Mouse (Mus musculus) stomach, embryonic 14.5 days (tissue): ENCODE data around the gene D630039A03Rik. TPM values are rescaled to one million over a fixed set of nuclear protein-coding genes. Genes with fewer than 3 reads are reported as not detected.

Experiments
- ATAC-seq: fragments of 200-750 bp; cut with Nextera tagmentation; 2 replicates; pipeline ENCODE4 v1.8.0; 2017; ENCODE audit warnings: low read depth, moderate TSS enrichment; ENCODE audit not compliant: insufficient number of reproducible peaks, insufficient read depth, low FRiP score
- H3K27ac ChIP-seq: fragments of 300-500 bp; sonication (generic); 2 replicates; pipeline ENCODE4 v1.5.1; 2014; ENCODE audit warnings: mild to moderate bottlenecking, low read length, moderate library complexity, mixed read lengths
- H3K27me3 ChIP-seq: fragments of 300-500 bp; sonication (generic); 2 replicates; pipeline ENCODE4 v1.6.1; 2014; ENCODE audit warnings: low read length, control low read depth, mixed read lengths; ENCODE audit not compliant: control insufficient read depth, insufficient read depth
- H3K36me3 ChIP-seq: fragments of 300-500 bp; sonication (generic); 2 replicates; pipeline ENCODE4 v1.6.1; 2014; ENCODE audit warnings: mild to moderate bottlenecking, control low read depth, low read length, moderate library complexity, mixed read lengths; ENCODE audit not compliant: control insufficient read depth, insufficient read depth
- H3K4me1 ChIP-seq: fragments of 300-500 bp; sonication (generic); 2 replicates; pipeline ENCODE4 v1.6.1; 2014; ENCODE audit warnings: low read length, control low read depth, mixed read lengths; ENCODE audit not compliant: control insufficient read depth, insufficient read depth
- H3K4me2 ChIP-seq: fragments of 300-500 bp; sonication (generic); replicated peaks from 2 replicates; pipeline ENCODE4 v1.6.1; 2014; ENCODE audit warnings: low read depth, low read length, control low read depth
- H3K4me3 ChIP-seq: fragments of 300-500 bp; sonication (generic); 2 replicates; pipeline ENCODE4 v1.5.1; 2014; ENCODE audit warnings: low read depth, low read length, control low read depth
- H3K9ac ChIP-seq: fragments of 300-500 bp; sonication (generic); replicated peaks from 2 replicates; pipeline ENCODE4 v1.6.1; 2014; ENCODE audit warnings: low read depth, mild to moderate bottlenecking, control low read depth, low read length, moderate library complexity, mixed read lengths
- H3K9me3 ChIP-seq: fragments of 300-500 bp; sonication (generic); 2 replicates; pipeline ENCODE4 v1.6.1; 2016; ENCODE audit warnings: low read depth, low read length, control low read depth; ENCODE audit not compliant: control insufficient read depth
- WGBS: fragments of 180-500 bp; shearing (Covaris S2); extraction: QIAGEN DNeasy Blood & Tissue Kit; methylation state at CpG from one replicate; pipeline ENCODE4 v1.1.7; 2014; 5-methylcytosine and 5-hydroxymethylcytosine counted together
- polyA plus RNA-seq: library from polyadenylated mRNA; unstranded; fragments of >200 nt; fragmentation: Nextera tagmentation; extraction: Ambion mirVana; gene quantifications from 2 replicates; pipeline ENCODE4 v1.2.1, GENCODE M21; 2014

Gene D630039A03Rik
- polyA plus RNA-seq, 1 experiment from 2014 or later, result 9.9 TPM

DNA sequence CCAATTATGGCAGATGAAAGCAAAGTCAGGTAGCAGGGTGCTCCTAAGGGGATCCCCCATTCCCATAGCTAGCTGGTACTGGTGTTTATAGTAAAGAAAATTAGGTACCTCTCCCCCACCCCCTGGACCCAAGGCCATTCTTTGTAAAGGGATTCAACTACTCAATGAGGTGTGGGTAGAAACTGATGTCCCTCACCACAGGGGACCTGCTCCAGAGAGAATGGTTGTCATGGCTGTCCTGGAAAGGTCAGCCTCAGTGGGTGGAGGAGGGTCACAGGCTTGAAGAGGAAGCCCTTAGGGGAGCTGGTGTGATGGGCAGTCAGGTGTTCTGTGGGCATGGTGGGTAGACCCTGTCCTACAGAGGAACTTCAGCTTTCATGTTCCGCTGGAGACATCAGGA, 4.4 kb upstream of the D630039A03Rik start:
- H3K9me3 ChIP-seq, result no peaks in the 10 kb centered on the region
- no peak overlapping the region for H3K27ac ChIP-seq
- no peak for ATAC-seq
- peaks cover 10% of the 10 kb centered on the region; the same call in 1 of the 2 replicates for H3K4me1 ChIP-seq
- H3K27me3 ChIP-seq, result no peaks in the 10 kb centered on the region
- no peak overlapping the region for H3K9ac ChIP-seq
- no peak overlapping the region for H3K4me3 ChIP-seq
- no peak overlapping the region for H3K4me2 ChIP-seq
- no peaks in the 10 kb centered on the region for H3K36me3 ChIP-seq
- WGBS, result 88% methylated on average over 1 of the region's 1 CpGs

DNA sequence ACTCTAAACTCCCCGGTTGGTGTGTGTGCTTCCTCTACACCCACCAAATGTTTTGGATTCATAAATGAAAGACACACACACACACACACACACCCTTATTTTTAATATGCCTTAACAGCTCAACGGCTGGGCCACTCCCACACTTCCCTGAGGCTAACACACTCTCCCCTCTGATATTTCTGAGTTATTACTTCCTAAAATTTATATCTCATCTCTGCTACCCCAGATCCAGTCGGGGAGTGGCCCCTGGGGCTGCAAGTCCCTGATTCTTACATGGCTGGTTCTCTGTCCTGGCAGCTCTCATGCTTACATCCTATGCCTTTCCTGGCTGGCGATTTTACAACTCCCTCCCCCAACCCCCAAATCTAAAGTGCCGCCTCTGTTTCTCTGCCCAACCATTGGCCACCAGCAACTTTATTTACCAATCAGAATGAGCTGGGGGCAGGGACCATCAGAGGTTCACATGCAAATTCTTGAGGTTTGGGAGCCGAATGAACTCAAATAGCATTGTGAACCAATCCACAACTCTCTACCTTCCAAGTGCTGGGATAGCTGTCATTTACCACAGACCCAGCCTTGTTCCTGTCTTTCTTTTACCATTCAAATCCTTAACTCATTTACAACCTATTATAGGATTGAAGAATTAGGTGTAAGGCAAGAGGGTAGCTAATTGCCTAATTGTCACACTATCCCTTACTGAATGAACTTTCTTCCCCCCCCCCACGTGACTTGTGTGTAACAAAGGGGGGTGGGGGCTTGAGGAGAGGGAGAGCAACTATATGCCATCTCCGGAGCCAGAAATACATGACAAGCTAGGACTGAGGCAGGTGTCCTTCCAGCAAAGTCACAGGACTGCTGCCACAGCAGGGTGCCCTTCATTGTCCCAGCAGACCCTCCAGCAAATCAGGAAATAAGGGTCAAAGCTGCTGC, 3.7 kb upstream of the D630039A03Rik start:
- 28% methylated on average over 8 of the region's 8 CpGs for WGBS
- peaks cover 10% of the 10 kb centered on the region; the same call in 1 of the 2 replicates for H3K4me1 ChIP-seq
- ATAC-seq, result no peak
- H3K4me3 ChIP-seq, result no peak overlapping the region
- H3K27me3 ChIP-seq, result no peaks in the 10 kb centered on the region
- no peaks in the 10 kb centered on the region for H3K36me3 ChIP-seq
- no peak overlapping the region for H3K4me2 ChIP-seq
- no peaks in the 10 kb centered on the region for H3K9me3 ChIP-seq
- no peak overlapping the region for H3K27ac ChIP-seq
- no peak overlapping the region for H3K9ac ChIP-seq

DNA sequence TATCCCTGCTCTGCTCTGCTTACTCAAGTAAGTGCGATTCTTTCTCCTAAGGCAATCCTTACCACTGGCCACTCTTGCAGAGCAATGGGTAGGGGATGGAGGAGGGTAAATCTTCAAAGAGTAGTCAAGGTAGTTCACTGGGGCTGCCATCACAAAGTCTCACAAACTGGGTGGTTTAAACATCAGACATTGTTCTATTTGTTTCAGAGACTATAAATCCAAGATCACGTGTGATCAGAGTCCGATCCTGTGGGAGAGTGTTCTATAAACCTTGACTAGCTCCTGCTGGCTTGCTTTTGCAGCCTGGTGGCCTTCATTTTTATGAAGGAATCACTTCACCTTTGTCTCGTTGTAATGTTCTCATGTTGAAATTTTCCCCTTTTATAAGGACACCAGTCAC, 614 bp upstream of the D630039A03Rik start:
- ATAC-seq, result no peak; the same call in 1 of the 2 replicates
- 60% methylated on average over 4 of the region's 4 CpGs for WGBS

DNA sequence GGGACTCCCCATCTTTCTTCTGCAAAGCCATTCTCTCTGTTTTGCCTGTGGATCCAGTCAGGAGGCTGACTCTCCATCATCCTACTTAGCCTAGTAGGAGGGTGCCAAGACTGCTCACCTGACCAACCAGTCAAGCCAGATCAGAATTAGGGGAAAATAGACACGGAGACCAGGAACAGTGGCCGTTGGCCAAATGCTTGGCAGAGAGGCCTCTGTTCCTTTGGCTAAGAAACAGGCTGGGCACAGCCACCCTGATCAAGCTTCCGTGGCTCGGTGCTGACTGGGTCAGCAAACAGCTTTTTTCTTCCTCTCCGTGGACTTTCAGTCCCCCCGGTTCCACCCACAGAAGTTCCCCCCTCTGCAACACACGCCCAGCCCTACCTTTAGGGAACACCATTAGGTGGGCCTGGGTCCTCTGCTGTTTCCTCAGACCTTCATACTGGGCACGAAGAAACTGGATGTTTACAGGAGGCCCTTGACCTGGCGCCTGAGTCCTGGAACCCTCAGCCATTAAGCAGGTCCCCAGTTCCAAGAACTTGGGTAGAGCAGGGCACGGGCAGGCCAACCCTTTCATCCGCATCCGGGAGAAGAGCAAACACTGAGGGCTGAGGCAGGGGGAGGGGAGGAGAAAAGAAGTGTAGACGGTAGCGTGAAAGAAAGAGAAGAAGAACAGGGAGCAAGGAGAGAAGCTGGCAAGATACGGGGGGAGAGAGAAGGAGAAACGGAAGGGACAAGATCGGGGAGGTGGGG, 706 bp downstream of the D630039A03Rik start:
- Histone ChIP-seq H3K4me2 (peak overlapping the region; percentile 38), H3K9me3 (no peaks in the 10 kb centered on the region), H3K4me3 (peak overlapping the region; percentile 29), H3K27me3 (no peaks in the 10 kb centered on the region), H3K4me1 (peaks cover 8% of the 10 kb centered on the region), H3K27ac (peak overlapping the region; percentile 86), H3K36me3 (no peaks in the 10 kb centered on the region), H3K9ac (peak overlapping the region; percentile 18; the same call in 1 of the 2 replicates)
- 32% methylated on average over 17 of the region's 17 CpGs for WGBS
- 0 out of 2 replicates have a peak, but pooled peaks have one; percentile 59 for ATAC-seq

More for the DNA sequence above, 614 bp upstream of the D630039A03Rik start:
- Histone ChIP-seq H3K9ac (no peak overlapping the region), H3K36me3 (no peaks in the 10 kb centered on the region), H3K4me1 (peaks cover 8% of the 10 kb centered on the region), H3K9me3 (no peaks in the 10 kb centered on the region), H3K4me2 (0 out of 2 replicates have a peak overlapping the region, but pooled peaks have one; percentile 38), H3K27ac (peak overlapping the region; percentile 41; the same call in 1 of the 2 replicates), H3K27me3 (no peaks in the 10 kb centered on the region), H3K4me3 (no peak overlapping the region)

DNA sequence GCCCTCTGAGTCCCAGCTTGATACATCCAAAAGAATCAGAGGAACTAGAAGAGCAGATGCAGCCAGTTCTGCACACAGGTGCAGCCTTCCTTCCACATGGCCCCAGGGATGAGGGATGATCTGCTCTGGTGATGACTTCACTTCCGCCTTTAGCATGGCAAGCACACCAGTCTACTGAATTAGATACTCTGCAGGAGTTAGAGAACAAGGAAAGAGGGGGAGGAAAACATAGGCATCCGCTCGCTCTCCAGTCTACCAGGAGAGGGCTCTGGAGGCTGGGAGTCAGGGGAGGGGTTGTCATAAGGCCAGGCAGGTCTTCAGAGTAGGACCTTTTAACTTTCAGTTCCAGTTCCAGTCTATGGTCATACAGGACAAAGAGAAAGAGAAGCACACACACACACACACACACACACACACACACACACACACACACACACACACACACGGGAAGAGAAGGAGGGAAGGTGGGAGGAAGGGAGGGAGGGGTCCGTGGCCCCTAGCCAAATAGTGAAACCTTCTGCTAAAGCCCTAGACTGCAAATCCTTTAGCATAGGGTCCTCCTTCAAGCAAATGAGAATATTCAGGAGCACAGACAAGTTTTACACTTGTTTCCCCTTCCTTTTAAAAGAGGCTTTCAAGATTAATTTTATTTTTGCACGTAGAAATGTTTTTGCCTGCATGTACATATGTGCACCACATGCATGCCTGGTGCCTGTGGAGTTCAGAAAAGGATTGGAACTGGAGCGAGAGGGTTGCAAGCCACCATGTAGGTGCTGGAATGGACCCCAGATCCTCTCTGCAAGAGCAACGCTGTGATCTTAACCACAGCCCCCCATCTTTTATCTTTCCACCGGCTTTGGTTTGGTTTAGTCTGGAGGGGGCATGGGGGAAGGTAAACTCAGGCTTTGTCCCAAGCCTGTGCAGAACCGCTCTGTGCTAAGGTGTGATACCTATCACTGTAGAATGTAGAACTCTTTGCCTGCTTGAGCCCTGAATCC, 1.6 kb downstream of the D630039A03Rik start:
- H3K9ac ChIP-seq, result 0 out of 2 replicates have a peak overlapping the region, but pooled peaks have one; percentile 14
- H3K27me3 ChIP-seq, result no peaks in the 10 kb centered on the region
- WGBS, result 58% methylated on average over 9 of the region's 10 CpGs
- H3K4me3 ChIP-seq, result peak overlapping the region; percentile 29
- H3K9me3 ChIP-seq, result no peaks in the 10 kb centered on the region
- peak; percentile 15; the same call in 1 of the 2 replicates for ATAC-seq
- H3K36me3 ChIP-seq, result no peaks in the 10 kb centered on the region
- peaks cover 2% of the 10 kb centered on the region for H3K4me1 ChIP-seq
- H3K4me2 ChIP-seq, result peak overlapping the region; percentile 38
- peak overlapping the region; percentile 86 for H3K27ac ChIP-seq

DNA sequence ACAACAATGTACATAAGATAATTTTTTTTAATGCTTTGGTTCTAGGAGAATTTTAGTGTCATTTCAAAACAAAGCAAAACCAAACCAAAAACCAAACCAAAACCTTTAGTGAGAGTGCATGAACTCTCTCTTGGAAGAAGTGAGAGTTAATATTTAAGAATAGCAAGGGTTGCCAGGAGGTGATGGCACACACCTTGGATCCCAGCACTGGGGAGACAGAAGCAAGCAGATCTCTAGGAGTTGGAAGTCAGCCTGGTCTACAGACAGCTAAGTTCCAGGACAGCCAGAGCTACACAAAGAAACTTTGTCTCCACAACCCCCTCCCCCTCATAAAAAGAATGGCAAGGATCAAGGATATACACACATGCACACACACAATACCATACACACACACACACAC, 3.1 kb downstream of the D630039A03Rik start:
- Histone ChIP-seq H3K4me1 (no peaks in the 10 kb centered on the region; the same call in 1 of the 2 replicates), H3K9ac (no peak overlapping the region), H3K9me3 (no peaks in the 10 kb centered on the region), H3K36me3 (no peaks in the 10 kb centered on the region), H3K4me3 (no peak overlapping the region), H3K4me2 (no peak overlapping the region), H3K27me3 (no peaks in the 10 kb centered on the region), H3K27ac (no peak overlapping the region)
- no peak for ATAC-seq

DNA sequence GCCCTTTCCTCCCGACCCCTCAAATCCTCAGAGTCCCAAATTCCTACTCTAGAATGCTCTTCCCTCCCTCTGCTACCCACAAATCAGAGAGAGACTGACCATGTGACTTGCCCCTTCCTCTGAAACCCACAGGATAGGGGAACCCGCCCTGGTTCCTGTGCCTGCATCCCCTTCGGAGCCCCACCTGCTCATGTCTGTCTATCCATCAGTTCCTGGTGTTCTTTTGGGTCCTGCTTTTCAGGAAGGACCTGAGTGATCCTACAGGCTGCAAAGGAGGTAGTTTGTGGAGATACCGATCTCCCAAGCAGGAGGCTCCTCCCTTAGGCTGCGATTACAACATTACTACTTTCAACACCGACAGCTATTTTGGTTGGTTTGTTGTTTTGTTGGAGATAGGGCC, 7.2 kb downstream of the D630039A03Rik start:
- Histone ChIP-seq H3K9me3 (no peaks in the 10 kb centered on the region), H3K4me2 (no peak overlapping the region), H3K9ac (no peak overlapping the region), H3K27me3 (no peaks in the 10 kb centered on the region), H3K36me3 (no peaks in the 10 kb centered on the region), H3K4me1 (peaks cover 2% of the 10 kb centered on the region; the same call in 1 of the 2 replicates), H3K4me3 (no peak overlapping the region), H3K27ac (no peak overlapping the region)
- ATAC-seq, result no peak
- 72% methylated on average over 6 of the region's 6 CpGs for WGBS
